Mouse (Mus musculus): ENCODE measurements around the gene Grik4. TPM values are rescaled to one million over a fixed set of nuclear protein-coding genes. Genes with fewer than 3 reads are reported as not detected.

Gene Grik4
- polyA plus RNA-seq, 1 experiment = 0.17 TPM

GRCm38 (mm10) chr9:42645161-42645560, 299.1 kb downstream of the Grik4 start:
- H3K4me3 ChIP-seq (replicated peaks) = no peak overlapping the region
- H3K27me3 ChIP-seq (replicated peaks) = peaks cover 5% of the 10 kb centered on the region
- H3K36me3 ChIP-seq (replicated peaks; ENCODE audit: low read length) = no peaks in the 10 kb centered on the region
- peaks cover 34% of the 10 kb centered on the region for H3K9me3 ChIP-seq
- no peak for TF ChIP-seq FLI1 (IDR thresholded peaks at IDR 0.05; ENCODE audit: low read length)
- no peak for TF ChIP-seq GATA1 (IDR thresholded peaks at IDR 0.05; ENCODE audit: borderline replicate concordance, low read length)
- H3K4me1 ChIP-seq = no peaks in the 10 kb centered on the region

- Histone ChIP-seq H3K9me3 (peaks cover 34% of the 10 kb centered on the region), H3K4me1 (no peaks in the 10 kb centered on the region), H3K27me3 (replicated peaks) (peaks cover 7% of the 10 kb centered on the region), H3K36me3 (replicated peaks; ENCODE audit: low read length) (no peaks in the 10 kb centered on the region), H3K4me3 (replicated peaks) (no peak overlapping the region)
- no peak for TF ChIP-seq GATA1 (IDR thresholded peaks at IDR 0.05; ENCODE audit: borderline replicate concordance, low read length)
- no peak for TF ChIP-seq FLI1 (IDR thresholded peaks at IDR 0.05; ENCODE audit: low read length)
These were observed 301.5 kb downstream of the Grik4 start for GRCm38 (mm10) chr9:42642821-42643220.

- TF ChIP-seq GATA1 (IDR thresholded peaks at IDR 0.05; ENCODE audit: borderline replicate concordance, low read length) (no peak), FLI1 (IDR thresholded peaks at IDR 0.05; ENCODE audit: low read length) (no peak)
- Histone ChIP-seq H3K36me3 (replicated peaks; ENCODE audit: low read length) (no peaks in the 10 kb centered on the region), H3K4me1 (no peaks in the 10 kb centered on the region), H3K4me3 (replicated peaks) (no peak overlapping the region), H3K9me3 (peaks cover 34% of the 10 kb centered on the region), H3K27me3 (replicated peaks) (peaks cover 7% of the 10 kb centered on the region)
These were observed 302.7 kb downstream of the Grik4 start for GRCm38 (mm10) chr9:42641550-42642117.

- H3K36me3 ChIP-seq (replicated peaks; ENCODE audit: low read length) = no peaks in the 10 kb centered on the region
These were observed 307.8 kb downstream of the Grik4 start for GRCm38 (mm10) chr9:42636446-42636845.

GRCm38 (mm10) chr9:42631479-42631878, 312.8 kb downstream of the Grik4 start:
- no peak overlapping the region for H3K4me3 ChIP-seq (replicated peaks)
- H3K27me3 ChIP-seq (replicated peaks) = peaks cover 13% of the 10 kb centered on the region
- no peaks in the 10 kb centered on the region for H3K36me3 ChIP-seq (replicated peaks; ENCODE audit: low read length)
- no peak for TF ChIP-seq GATA1 (IDR thresholded peaks at IDR 0.05; ENCODE audit: borderline replicate concordance, low read length)
- TF ChIP-seq FLI1 (IDR thresholded peaks at IDR 0.05; ENCODE audit: low read length) = no peak
- H3K9me3 ChIP-seq = no peaks in the 10 kb centered on the region
- H3K4me1 ChIP-seq = peaks cover 14% of the 10 kb centered on the region

More at GRCm38 (mm10) chr9:42636446-42636845, 307.8 kb downstream of the Grik4 start:
- H3K4me3 ChIP-seq (replicated peaks) = no peak overlapping the region
- no peak for TF ChIP-seq GATA1 (IDR thresholded peaks at IDR 0.05; ENCODE audit: borderline replicate concordance, low read length)
- no peak for TF ChIP-seq FLI1 (IDR thresholded peaks at IDR 0.05; ENCODE audit: low read length)
- H3K9me3 ChIP-seq = no peaks in the 10 kb centered on the region
- peaks cover 14% of the 10 kb centered on the region for H3K4me1 ChIP-seq
- peaks cover 11% of the 10 kb centered on the region for H3K27me3 ChIP-seq (replicated peaks)

- Histone ChIP-seq H3K27me3 (replicated peaks) (peaks cover 12% of the 10 kb centered on the region), H3K4me1 (peaks cover 11% of the 10 kb centered on the region), H3K4me3 (replicated peaks) (no peak overlapping the region), H3K9me3 (no peaks in the 10 kb centered on the region), H3K36me3 (replicated peaks; ENCODE audit: low read length) (no peaks in the 10 kb centered on the region)
- TF ChIP-seq GATA1 (IDR thresholded peaks at IDR 0.05; ENCODE audit: borderline replicate concordance, low read length) (no peak), FLI1 (IDR thresholded peaks at IDR 0.05; ENCODE audit: low read length) (no peak)
These were observed 316.7 kb downstream of the Grik4 start for GRCm38 (mm10) chr9:42627634-42628033.

GRCm38 (mm10) chr9:42627146-42627545, 317.1 kb downstream of the Grik4 start:
- Histone ChIP-seq H3K36me3 (replicated peaks; ENCODE audit: low read length) (no peaks in the 10 kb centered on the region), H3K9me3 (no peaks in the 10 kb centered on the region), H3K27me3 (replicated peaks) (peaks cover 12% of the 10 kb centered on the region), H3K4me3 (replicated peaks) (no peak overlapping the region), H3K4me1 (peaks cover 6% of the 10 kb centered on the region)
- TF ChIP-seq FLI1 (IDR thresholded peaks at IDR 0.05; ENCODE audit: low read length) = no peak
- TF ChIP-seq GATA1 (IDR thresholded peaks at IDR 0.05; ENCODE audit: borderline replicate concordance, low read length) = no peak

GRCm38 (mm10) chr9:42626226-42626775, 318.0 kb downstream of the Grik4 start:
- no peaks in the 10 kb centered on the region for H3K4me1 ChIP-seq
- H3K4me3 ChIP-seq (replicated peaks) = no peak overlapping the region
- H3K27me3 ChIP-seq (replicated peaks) = peaks cover 15% of the 10 kb centered on the region
- H3K36me3 ChIP-seq (replicated peaks; ENCODE audit: low read length) = no peaks in the 10 kb centered on the region
- TF ChIP-seq GATA1 (IDR thresholded peaks at IDR 0.05; ENCODE audit: borderline replicate concordance, low read length) (no peak), FLI1 (IDR thresholded peaks at IDR 0.05; ENCODE audit: low read length) (no peak)
- H3K9me3 ChIP-seq = no peaks in the 10 kb centered on the region

GRCm38 (mm10) chr9:42614409-42614808, 329.9 kb downstream of the Grik4 start:
- H3K27me3 ChIP-seq (replicated peaks) = peaks cover 24% of the 10 kb centered on the region
- TF ChIP-seq GATA1 (IDR thresholded peaks at IDR 0.05; ENCODE audit: borderline replicate concordance, low read length) (no peak), FLI1 (IDR thresholded peaks at IDR 0.05; ENCODE audit: low read length) (no peak)
- no peaks in the 10 kb centered on the region for H3K9me3 ChIP-seq
- H3K4me3 ChIP-seq (replicated peaks) = no peak overlapping the region
- no peaks in the 10 kb centered on the region for H3K36me3 ChIP-seq (replicated peaks; ENCODE audit: low read length)
- peaks cover 3% of the 10 kb centered on the region; the same call in 1 of the 2 replicates for H3K4me1 ChIP-seq

- no peak for TF ChIP-seq FLI1 (IDR thresholded peaks at IDR 0.05; ENCODE audit: low read length)
- TF ChIP-seq GATA1 (IDR thresholded peaks at IDR 0.05; ENCODE audit: borderline replicate concordance, low read length) = no peak
- Histone ChIP-seq H3K4me3 (replicated peaks) (no peak overlapping the region), H3K27me3 (replicated peaks) (peaks cover 24% of the 10 kb centered on the region), H3K36me3 (replicated peaks; ENCODE audit: low read length) (no peaks in the 10 kb centered on the region), H3K9me3 (no peaks in the 10 kb centered on the region), H3K4me1 (peaks cover 3% of the 10 kb centered on the region; the same call in 1 of the 2 replicates)
These were observed 330.5 kb downstream of the Grik4 start for GRCm38 (mm10) chr9:42613827-42614226.
